Mouse (Mus musculus) testis, postnatal 14 days (tissue): ENCODE results near the gene Gen1.

Source experiments
- DNase-seq: peaks from one replicate; pipeline ENCODE4 v3.0.0; 2021; ENCODE audit warnings: low spot score

The Gen1 gene

GRCm38 (mm10) chr12:11223090-11223489 is 42.5 kb downstream of the Gen1 start:
- DNase-seq: peak; percentile 46

- peak; percentile 31 for DNase-seq
Observed at GRCm38 (mm10) chr12:11222566-11222965, 43.0 kb downstream of the Gen1 start.

- DNase-seq: peak; percentile 57
Observed at GRCm38 (mm10) chr12:11221524-11222330, 43.9 kb downstream of the Gen1 start.

- DNase-seq: no peak
Observed at GRCm38 (mm10) chr12:11217726-11218250, 47.8 kb downstream of the Gen1 start.

- peak; percentile 30 for DNase-seq
Observed at GRCm38 (mm10) chr12:11216454-11216853, 49.1 kb downstream of the Gen1 start.

- DNase-seq: no peak
Observed at GRCm38 (mm10) chr12:11215555-11215954, 50.0 kb downstream of the Gen1 start.

- no peak for DNase-seq
Observed at GRCm38 (mm10) chr12:11214776-11215175, 50.8 kb downstream of the Gen1 start.

- no peak for DNase-seq
Observed at GRCm38 (mm10) chr12:11212881-11213280, 52.7 kb downstream of the Gen1 start.

GRCm38 (mm10) chr12:11210361-11210760 is 55.2 kb downstream of the Gen1 start:
- DNase-seq: no peak

- no peak for DNase-seq
Observed at GRCm38 (mm10) chr12:11209636-11210035, 56.0 kb downstream of the Gen1 start.

- no peak for DNase-seq
Observed at GRCm38 (mm10) chr12:11208872-11209271, 56.7 kb downstream of the Gen1 start, which contains the start of gene Msgn1. TSS of gene Msgn1 (minus strand) at chr12:11208972.

GRCm38 (mm10) chr12:11206321-11206720 is 59.3 kb downstream of the Gen1 start:
- DNase-seq: no peak

GRCm38 (mm10) chr12:11203694-11204665 is 61.6 kb downstream of the Gen1 start:
- DNase-seq: peak; percentile 70

GRCm38 (mm10) chr12:11202476-11202875 is 63.1 kb downstream of the Gen1 start:
- no peak for DNase-seq

GRCm38 (mm10) chr12:11200711-11201110 is 64.9 kb downstream of the Gen1 start:
- DNase-seq: no peak

GRCm38 (mm10) chr12:11198551-11198950 is 67.0 kb downstream of the Gen1 start:
- DNase-seq: no peak

- no peak for DNase-seq
Observed at GRCm38 (mm10) chr12:11198026-11198425, 67.6 kb downstream of the Gen1 start.

GRCm38 (mm10) chr12:11196830-11197229 is 68.8 kb downstream of the Gen1 start:
- no peak for DNase-seq

GRCm38 (mm10) chr12:11196142-11196597 is 69.4 kb downstream of the Gen1 start:
- DNase-seq: peak; percentile 70

GRCm38 (mm10) chr12:11195031-11195430 is 70.6 kb downstream of the Gen1 start:
- no peak for DNase-seq
